Mouse (Mus musculus) liver, postnatal 0 days (tissue): ENCODE measurements around the gene P4ha1. TPM values are rescaled to one million over a fixed set of nuclear protein-coding genes. Genes with fewer than 3 reads are reported as not detected.

Source experiments
- ATAC-seq: fragments of 200-750 bp; cut with Nextera tagmentation; 2 replicates; pipeline ENCODE4 v1.8.0; 2017; ENCODE audit warnings: mild to moderate bottlenecking, moderate library complexity
- DNase-seq: peaks from one replicate; pipeline ENCODE4 v3.0.0-alpha.2; 2016
- H3K27ac ChIP-seq: fragments of 300-500 bp; sonication (generic); 2 replicates; pipeline ENCODE4 v1.5.1; 2014; ENCODE audit warnings: antibody characterized with exemption, moderate library complexity, mild to moderate bottlenecking, low read depth
- H3K27me3 ChIP-seq: fragments of 300-500 bp; sonication (generic); 2 replicates; pipeline ENCODE4 v1.6.1; 2014; ENCODE audit warnings: low read length, control low read depth, mixed read lengths; ENCODE audit not compliant: insufficient read depth
- H3K36me3 ChIP-seq: fragments of 300-500 bp; sonication (generic); replicated peaks from 2 replicates; pipeline ENCODE4 v1.6.1; 2014; ENCODE audit warnings: mild to moderate bottlenecking, control low read depth, low read length, moderate library complexity, mixed read lengths; ENCODE audit not compliant: insufficient read depth
- H3K4me1 ChIP-seq: fragments of 300-500 bp; sonication (generic); 2 replicates; pipeline ENCODE4 v1.6.1; 2014; ENCODE audit warnings: antibody characterized with exemption, mild to moderate bottlenecking, control low read depth; ENCODE audit not compliant: insufficient read depth
- H3K4me2 ChIP-seq: fragments of 300-500 bp; sonication (generic); 2 replicates; pipeline ENCODE4 v1.6.1; 2014; ENCODE audit warnings: low read depth, mild to moderate bottlenecking, low read length, moderate library complexity, mixed read lengths
- H3K4me3 ChIP-seq: fragments of 300-500 bp; sonication (generic); 2 replicates; pipeline ENCODE4 v1.5.1; 2014; ENCODE audit warnings: low read depth, low read length
- H3K9ac ChIP-seq: fragments of 300-500 bp; sonication (generic); replicated peaks from 2 replicates; pipeline ENCODE4 v1.6.1; 2014; ENCODE audit warnings: mild to moderate bottlenecking, moderate library complexity
- H3K9me3 ChIP-seq: fragments of 300-500 bp; sonication (generic); 2 replicates; pipeline ENCODE4 v1.6.1; 2016; ENCODE audit warnings: mild to moderate bottlenecking, control low read depth, low read length, mixed read lengths
- CTCF ChIP-seq: sonication (generic); IDR thresholded peaks from 2 replicates; pipeline ENCODE4 v1.5.1; 2016; ENCODE audit warnings: antibody characterized with exemption, low read depth
- EP300 ChIP-seq: IDR thresholded peaks from 2 replicates; pipeline ENCODE4 v1.6.1; 2016; ENCODE audit warnings: antibody characterized with exemption, low read depth, mild to moderate bottlenecking
- WGBS: fragments of 180-500 bp; shearing (Covaris S2); extraction: QIAGEN DNeasy Blood & Tissue Kit; methylation state at CpG from one replicate; pipeline ENCODE4 v1.1.7; 2014; ENCODE audit not compliant: insufficient replicate concordance; 5-methylcytosine and 5-hydroxymethylcytosine counted together
- polyA plus RNA-seq: library from polyadenylated mRNA; unstranded; fragments of >200 nt; fragmentation: Nextera tagmentation; extraction: Ambion mirVana; gene quantifications from 2 replicates; pipeline ENCODE4 v1.2.1, GENCODE M21; 2015

P4ha1 gene
- polyA plus RNA-seq, 1 experiment from 2014 or later: 6.4 TPM

GRCm38 (mm10) chr10:59327316-59327710 is 4.2 kb downstream of the P4ha1 start:
- H3K27ac ChIP-seq: no peak overlapping the region
- no peak overlapping the region for H3K9ac ChIP-seq
- whole genome bisulfite sequencing: 87% methylated on average over 3 of the region's 3 CpGs
- DNase-seq (no peak), ATAC-seq (no peak)
- no peaks in the 10 kb centered on the region for H3K9me3 ChIP-seq
- no peak overlapping the region for H3K4me2 ChIP-seq
- no peak overlapping the region for H3K4me3 ChIP-seq
- H3K36me3 ChIP-seq: no peaks in the 10 kb centered on the region
- H3K27me3 ChIP-seq: no peaks in the 10 kb centered on the region
- TF ChIP-seq CTCF (no peak), EP300 (no peak)
- H3K4me1 ChIP-seq: peaks cover 33% of the 10 kb centered on the region

- H3K9me3 ChIP-seq: no peaks in the 10 kb centered on the region
- H3K4me1 ChIP-seq: peaks cover 28% of the 10 kb centered on the region
- H3K27ac ChIP-seq: no peak overlapping the region
- H3K9ac ChIP-seq: no peak overlapping the region
- TF ChIP-seq EP300 (no peak), CTCF (no peak)
- H3K27me3 ChIP-seq: no peaks in the 10 kb centered on the region
- DNase-seq (no peak), ATAC-seq (no peak)
- no peak overlapping the region for H3K4me2 ChIP-seq
- H3K4me3 ChIP-seq: no peak overlapping the region
- WGBS: 77% methylated on average over 6 of the region's 6 CpGs
- 0 out of 2 replicates have a peak, but pooled peaks cover 3% of the 10 kb centered on the region for H3K36me3 ChIP-seq
Measured at GRCm38 (mm10) chr10:59331546-59332256, 8.6 kb downstream of the P4ha1 start.

GRCm38 (mm10) chr10:59333400-59333799 is 10.3 kb downstream of the P4ha1 start:
- no peak overlapping the region for H3K9ac ChIP-seq
- no peak overlapping the region for H3K4me3 ChIP-seq
- ATAC-seq (no peak), DNase-seq (no peak)
- no peak overlapping the region for H3K4me2 ChIP-seq
- peaks cover 28% of the 10 kb centered on the region for H3K4me1 ChIP-seq
- no peaks in the 10 kb centered on the region for H3K27me3 ChIP-seq
- H3K9me3 ChIP-seq: no peaks in the 10 kb centered on the region
- no peak overlapping the region for H3K27ac ChIP-seq
- TF ChIP-seq EP300: no peak
- no peak for TF ChIP-seq CTCF
- 63% methylated on average over 4 of the region's 4 CpGs for WGBS
- H3K36me3 ChIP-seq: peaks cover 9% of the 10 kb centered on the region

GRCm38 (mm10) chr10:59334899-59335798 is 12.1 kb downstream of the P4ha1 start:
- Histone ChIP-seq H3K27me3 (no peaks in the 10 kb centered on the region), H3K36me3 (peaks cover 16% of the 10 kb centered on the region), H3K4me1 (peaks cover 25% of the 10 kb centered on the region), H3K4me3 (no peak overlapping the region), H3K4me2 (no peak overlapping the region), H3K9ac (no peak overlapping the region), H3K27ac (peak overlapping the region; percentile 44), H3K9me3 (no peaks in the 10 kb centered on the region)
- 48% methylated on average over 4 of the region's 4 CpGs for WGBS
- TF ChIP-seq EP300 (no peak), CTCF (no peak)
- DNase-seq (no peak), ATAC-seq (no peak; the same call in 1 of the 2 replicates)

GRCm38 (mm10) chr10:59336124-59336523 is 13.0 kb downstream of the P4ha1 start:
- H3K4me2 ChIP-seq: no peak overlapping the region
- 71% methylated on average over 2 of the region's 2 CpGs for WGBS
- TF ChIP-seq EP300 (no peak), CTCF (no peak)
- no peak for ATAC-seq
- no peak for DNase-seq
- H3K9ac ChIP-seq: no peak overlapping the region
- H3K27ac ChIP-seq: no peak overlapping the region
- peaks cover 20% of the 10 kb centered on the region for H3K36me3 ChIP-seq
- no peaks in the 10 kb centered on the region for H3K27me3 ChIP-seq
- H3K4me3 ChIP-seq: no peak overlapping the region
- H3K4me1 ChIP-seq: peaks cover 23% of the 10 kb centered on the region
- H3K9me3 ChIP-seq: no peaks in the 10 kb centered on the region

- no peak for TF ChIP-seq EP300
- TF ChIP-seq CTCF: no peak
- WGBS: 85% methylated on average over 2 of the region's 2 CpGs
- no peak overlapping the region for H3K9ac ChIP-seq
- no peak for ATAC-seq
- H3K36me3 ChIP-seq: peaks cover 50% of the 10 kb centered on the region
- no peak overlapping the region for H3K4me3 ChIP-seq
- no peak overlapping the region for H3K27ac ChIP-seq
- no peaks in the 10 kb centered on the region for H3K9me3 ChIP-seq
- DNase-seq: no peak
- H3K4me2 ChIP-seq: 0 out of 2 replicates have a peak overlapping the region, but pooled peaks have one; percentile 18
- H3K27me3 ChIP-seq: no peaks in the 10 kb centered on the region
- peaks cover 9% of the 10 kb centered on the region; the same call in 1 of the 2 replicates for H3K4me1 ChIP-seq
Measured at GRCm38 (mm10) chr10:59346560-59346959, 23.5 kb downstream of the P4ha1 start.
